14 mouse cellular contexts compared by ENCODE assay signal in the genomic region with DNA sequence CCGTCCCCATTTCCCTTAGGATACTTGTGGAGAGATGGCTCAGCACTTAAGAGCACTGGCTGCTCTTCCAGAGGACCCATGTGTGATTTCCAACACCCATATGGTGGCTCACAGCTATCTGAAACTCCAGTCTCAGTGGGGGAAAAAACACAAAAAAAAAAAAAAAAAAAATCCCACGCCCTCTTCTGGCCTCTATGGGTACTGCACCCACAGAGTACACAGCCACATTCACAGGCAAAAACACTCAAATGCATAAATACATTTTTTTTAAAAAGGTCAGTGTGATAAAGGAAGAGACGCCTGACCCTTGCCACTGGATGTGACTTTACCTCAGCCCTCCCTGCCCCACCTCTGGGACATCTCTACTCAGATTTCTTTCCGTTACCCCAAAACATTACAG. TPM values are rescaled to one million over a fixed set of nuclear protein-coding genes. Genes with fewer than 3 reads are reported as not detected.
A peak's percentile ranks its signal among the peaks of the same experiment; 100 is the strongest.
DNase-seq lines count a peak whose midpoint lies in the region; ATAC-seq and TF ChIP-seq lines count a peak whose summit lies in the region.
"Had no signal": no experiment of that assay in that cellular context is flagged by ENCODE, and none has a peak within 500 bp of the region (broad histone marks: within the 10 kb centered on the region; RNA-seq: fewer than 3 reads in every experiment).

No protein-coding gene starts in this region.

- no peak overlapping the region for H3K9ac ChIP-seq in lung, embryonic 14.5 days
- no peak overlapping the region for H3K9ac ChIP-seq in forebrain, embryonic 14.5 days (ENCODE audit: low read length)
- H3K9ac ChIP-seq: heart, embryonic 13.5 days; limb, embryonic 15.5 days had no signal

- intact Hi-C loops in gastrocnemius, adult 2 months (cut with DNase I): no loop called here

- peak; percentile 49 for TF ChIP-seq CTCF in gastrocnemius, adult 2 months (IDR thresholded peaks at IDR 0.05)
- TF ChIP-seq CTCF in lung, embryonic 14.5 days (IDR thresholded peaks at IDR 0.05; ENCODE audit: low read depth): peak; percentile 62

- no peak for ATAC-seq in lung, embryonic 14.5 days (ENCODE audit: insufficient read depth)
- ATAC-seq in forebrain, embryonic 14.5 days: no peak

- whole genome bisulfite sequencing in lung, embryonic 14.5 days: 89% methylated on average over 4 of the region's 4 CpGs
- WGBS in forebrain, embryonic 14.5 days: 93% methylated on average over 4 of the region's 4 CpGs

- no peaks in the 10 kb centered on the region for H3K9me3 ChIP-seq in lung, embryonic 14.5 days (ENCODE audit: low read depth, low read length)
- H3K9me3 ChIP-seq in forebrain, embryonic 14.5 days (replicated peaks; ENCODE audit: control insufficient read depth, low read length): no peaks in the 10 kb centered on the region
- H3K9me3 ChIP-seq: limb, embryonic 15.5 days had no signal

- H3K4me2 ChIP-seq in lung, embryonic 14.5 days: no peak overlapping the region
- H3K4me2 ChIP-seq in forebrain, embryonic 14.5 days (ENCODE audit: low read length): peak overlapping the region; percentile 59
- H3K4me2 ChIP-seq: heart, embryonic 13.5 days; limb, embryonic 15.5 days had no signal

- no peak overlapping the region for H3K4me3 ChIP-seq in gastrocnemius, adult 2 months
- H3K4me3 ChIP-seq in lung, embryonic 14.5 days (ENCODE audit: low read depth, low read length): no peak overlapping the region
- H3K4me3 ChIP-seq in forebrain, embryonic 14.5 days (ENCODE audit: low read depth, low read length): no peak overlapping the region
- H3K4me3 ChIP-seq: erythroblast, embryonic 14.5 days; heart, embryonic 13.5 days; limb, embryonic 15.5 days had no signal

- H3K4me1 ChIP-seq in lung, embryonic 14.5 days (ENCODE audit: insufficient read depth): no peaks in the 10 kb centered on the region
- peaks cover 46% of the 10 kb centered on the region for H3K4me1 ChIP-seq in forebrain, embryonic 14.5 days (ENCODE audit: control insufficient read depth, insufficient read depth, low read length)

- no peaks in the 10 kb centered on the region for H3K36me3 ChIP-seq in lung, embryonic 14.5 days (ENCODE audit: insufficient read depth)
- peaks cover 15% of the 10 kb centered on the region; the same call in 1 of the 2 replicates for H3K36me3 ChIP-seq in forebrain, embryonic 14.5 days (ENCODE audit: control insufficient read depth, insufficient read depth, low read length)
- H3K36me3 ChIP-seq: limb, embryonic 15.5 days had no signal

- DNase-seq in gastrocnemius, adult 2 months: no peak
- DNase-seq in gastrocnemius, postnatal 4 days (ENCODE audit: low spot score in 2 of 2): no peak
- DNase-seq in lung, embryonic 14.5 days: no peak
- no peak for DNase-seq in lung, adult 18-20 months
- no peak for DNase-seq in forebrain, embryonic 14.5 days (ENCODE audit: low spot score)
- peak; percentile 39 for DNase-seq in naive thymus-derived CD4-positive, alpha-beta T cell, adult 2 months (ENCODE audit: low read depth)
- DNase-seq in thymus, postnatal 4 days: no peak
- no peak for DNase-seq in adrenal gland, adult 2 months
- DNase-seq: cerebellum, adult 8-10 months; embryo, embryonic 11 days; kidney, postnatal 25 days had no signal

- no peaks in the 10 kb centered on the region for H3K27me3 ChIP-seq in lung, embryonic 14.5 days (ENCODE audit: insufficient read depth, low read length)
- no peaks in the 10 kb centered on the region for H3K27me3 ChIP-seq in forebrain, embryonic 14.5 days (replicated peaks; ENCODE audit: control insufficient read depth, insufficient read depth, low read length)

- no peak overlapping the region for H3K27ac ChIP-seq in gastrocnemius, adult 2 months
- H3K27ac ChIP-seq in lung, embryonic 14.5 days (ENCODE audit: low read depth): no peak overlapping the region
- no peak overlapping the region for H3K27ac ChIP-seq in forebrain, embryonic 14.5 days (ENCODE audit: low read depth, low read length)
- H3K27ac ChIP-seq: heart, embryonic 13.5 days; limb, embryonic 15.5 days had no signal

RNA-seq across cellular contexts. Expression of a gene that starts 4.2 kb away (rescaled TPM):
- 1 to 10 TPM; 2.6 to 3.1 TPM for total RNA-seq in gastrocnemius, adult 2 months (2021)
- 10 to 100 TPM in 1 of 2 experiments, 1 to 10 TPM in 1; 9.5 to 11.6 TPM for total RNA-seq in gastrocnemius, postnatal 4 days (2021)
- 28.7 and 34.3 TPM in 2 replicates for polyA plus RNA-seq in lung, embryonic 14.5 days (2014; fragmentation: Nextera tagmentation; extraction: Ambion mirVana)
- 48.2 and 51.5 TPM in 2 replicates for polyA plus RNA-seq in forebrain, embryonic 14.5 days (2014; fragmentation: Nextera tagmentation; extraction: Ambion mirVana)
- total RNA-seq in adrenal gland, adult 2 months (2021): 10 to 100 TPM in 1 of 2 experiments, 1 to 10 TPM in 1; 8.7 to 18.1 TPM
- 46.7 and 61.0 TPM in 2 replicates for polyA plus RNA-seq in adrenal gland, adult 2 months (2012; rRNA removed)

RNA-seq across cellular contexts. Expression of a gene that starts 33.8 kb away (rescaled TPM):
- total RNA-seq in gastrocnemius, adult 2 months (2021): 1 to 10 TPM; 6.1 to 6.8 TPM
- total RNA-seq in gastrocnemius, postnatal 4 days (2021): 10 to 100 TPM; 12.6 to 13.3 TPM
- 7.8 and 8.5 TPM in 2 replicates for polyA plus RNA-seq in lung, embryonic 14.5 days (2014; fragmentation: Nextera tagmentation; extraction: Ambion mirVana)
- 1.1 and 1.4 TPM in 2 replicates for polyA plus RNA-seq in forebrain, embryonic 14.5 days (2014; fragmentation: Nextera tagmentation; extraction: Ambion mirVana)
- 10 to 100 TPM in 1 of 2 experiments, 1 to 10 TPM in 1; 4.9 to 10.9 TPM for total RNA-seq in adrenal gland, adult 2 months (2021)
- 18.1 and 26.5 TPM in 2 replicates for polyA plus RNA-seq in adrenal gland, adult 2 months (2012; rRNA removed)

RNA-seq across cellular contexts. Expression of a gene that starts 50.5 kb away (rescaled TPM):
- total RNA-seq in gastrocnemius, adult 2 months (2021): under 1 TPM in 1 of 2 experiments, not detected in 1; 0.03 TPM
- under 1 TPM; 0.27 to 0.70 TPM for total RNA-seq in gastrocnemius, postnatal 4 days (2021)
- 0.03 and 0.08 TPM in 2 replicates for polyA plus RNA-seq in lung, embryonic 14.5 days (2014; fragmentation: Nextera tagmentation; extraction: Ambion mirVana)
- 3.7 and 5.3 TPM in 2 replicates for polyA plus RNA-seq in forebrain, embryonic 14.5 days (2014; fragmentation: Nextera tagmentation; extraction: Ambion mirVana)
- total RNA-seq in adrenal gland, adult 2 months (2021): 1 to 10 TPM; 3.2 to 3.6 TPM
- 1.7 and 2.3 TPM in 2 replicates for polyA plus RNA-seq in adrenal gland, adult 2 months (2012; rRNA removed)
